Mouse (Mus musculus): ENCODE results near the gene Arhgap9. TPM values are rescaled to one million over a fixed set of nuclear protein-coding genes. Genes with fewer than 3 reads are reported as not detected.

Arhgap9 gene
- 1.8 and 2.5 TPM in 2 replicates for polyA plus RNA-seq (2016; fragmentation: Nextera tagmentation; extraction: Ambion mirVana)

- H3K27ac ChIP-seq: peak within 1 kb of the TSS; percentile 18; the same call in 1 of the 2 replicates
- H3K4me1 ChIP-seq (replicated peaks): peaks cover 14% of the 10 kb centered on the region
- H3K4me3 ChIP-seq: no peak within 1 kb of the TSS
- H3K36me3 ChIP-seq: no peaks in the 10 kb centered on the region
- WGBS: 82% methylated on average over 3 of the region's 3 CpGs
- no peaks in the 10 kb centered on the region for H3K9me3 ChIP-seq
- H3K27me3 ChIP-seq (ENCODE audit: insufficient read depth, poor library complexity, severe bottlenecking): peaks cover 52% of the 10 kb centered on the region
- no peak for DNase-seq (ENCODE audit: low spot score)
Measured at GRCm38 (mm10) chr10:127321621-127322020, at the start of gene Arhgap9. Arhgap9 (plus strand) TSS chr10:127321964.

DNA sequence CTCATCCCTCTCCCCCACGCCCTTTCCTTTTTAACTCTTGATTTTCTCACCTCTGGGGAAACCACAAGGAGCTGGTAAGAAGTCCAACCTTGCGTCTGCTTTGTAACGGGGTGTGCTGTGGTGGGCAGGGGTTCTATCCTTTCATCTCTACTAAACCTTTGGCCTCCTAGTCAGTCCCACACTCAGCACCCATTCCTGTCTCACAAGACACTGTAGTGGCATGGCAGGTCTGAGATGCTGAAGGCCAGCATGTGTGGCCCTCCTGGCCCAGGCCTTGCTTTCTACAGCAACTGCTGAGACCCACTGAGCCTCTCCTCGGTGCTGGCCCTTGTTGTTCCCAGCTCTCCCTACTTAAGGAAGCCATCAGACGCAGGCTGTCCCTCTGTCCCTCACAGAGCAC is 49.4 kb upstream of the Arhgap9 start:
- Histone ChIP-seq H3K4me3 (no peak overlapping the region), H3K4me1 (replicated peaks) (peaks cover 31% of the 10 kb centered on the region), H3K36me3 (peaks cover 92% of the 10 kb centered on the region), H3K9me3 (no peaks in the 10 kb centered on the region), H3K27ac (no peak overlapping the region), H3K27me3 (ENCODE audit: insufficient read depth, poor library complexity, severe bottlenecking) (no peaks in the 10 kb centered on the region)
- DNase-seq (ENCODE audit: low spot score): no peak
- 93% methylated on average over 5 of the region's 5 CpGs for WGBS

DNA sequence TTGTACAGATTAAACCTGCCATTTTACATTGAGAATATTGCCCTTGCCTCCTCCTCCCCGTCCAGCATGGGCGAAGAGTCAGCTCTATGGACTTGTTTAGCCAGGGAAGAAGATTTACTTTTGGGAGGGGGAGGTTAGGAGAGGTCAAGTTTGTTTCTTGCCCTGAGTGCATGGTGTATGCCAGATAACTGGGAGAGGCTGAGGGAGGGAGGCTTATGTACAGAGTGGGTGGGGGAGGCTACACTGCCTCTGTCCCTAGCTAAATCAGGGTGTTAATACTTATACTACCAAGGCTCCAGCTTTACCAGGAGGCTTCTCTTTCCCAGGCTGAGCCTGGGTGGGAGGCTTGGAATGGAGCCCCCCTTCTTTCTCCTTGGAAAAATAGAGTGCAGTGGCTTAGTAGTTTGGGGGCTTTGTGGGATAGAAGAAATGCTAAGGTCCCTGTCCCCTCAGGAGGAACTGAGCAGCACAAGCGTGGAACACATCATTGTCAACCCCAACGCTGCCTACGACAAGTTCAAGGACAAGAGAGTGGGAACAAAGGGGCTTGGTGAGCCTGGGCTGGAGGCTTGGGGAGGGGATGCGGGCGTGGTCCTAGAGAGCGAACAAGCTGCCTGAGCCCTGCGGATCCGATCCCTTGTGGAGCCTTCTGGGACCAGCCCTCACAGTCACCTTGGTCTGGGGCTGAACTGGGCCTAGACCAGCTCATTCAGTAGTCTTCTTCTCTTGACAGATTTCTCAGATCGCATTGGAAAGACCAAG is 47.3 kb upstream of the Arhgap9 start:
- WGBS: 91% methylated on average over 11 of the region's 11 CpGs
- Histone ChIP-seq H3K9me3 (no peaks in the 10 kb centered on the region), H3K36me3 (peaks cover 98% of the 10 kb centered on the region), H3K4me1 (replicated peaks) (peaks cover 13% of the 10 kb centered on the region), H3K27me3 (ENCODE audit: insufficient read depth, poor library complexity, severe bottlenecking) (no peaks in the 10 kb centered on the region), H3K4me3 (no peak overlapping the region), H3K27ac (no peak overlapping the region)
- DNase-seq (ENCODE audit: low spot score): no peak

- 89% methylated on average over 2 of the region's 2 CpGs for WGBS
- Histone ChIP-seq H3K27ac (no peak overlapping the region), H3K9me3 (no peaks in the 10 kb centered on the region), H3K27me3 (ENCODE audit: insufficient read depth, poor library complexity, severe bottlenecking) (no peaks in the 10 kb centered on the region), H3K4me3 (no peak overlapping the region), H3K4me1 (replicated peaks) (peaks cover 9% of the 10 kb centered on the region), H3K36me3 (peaks cover 100% of the 10 kb centered on the region)
- DNase-seq (ENCODE audit: low spot score): no peak
Measured at GRCm38 (mm10) chr10:127279730-127280129, 42.0 kb upstream of the Arhgap9 start.

GRCm38 (mm10) chr10:127281316-127281715 is 40.4 kb upstream of the Arhgap9 start:
- DNase-seq (ENCODE audit: low spot score): no peak
- Histone ChIP-seq H3K4me3 (no peak overlapping the region), H3K27ac (no peak overlapping the region), H3K27me3 (ENCODE audit: insufficient read depth, poor library complexity, severe bottlenecking) (no peaks in the 10 kb centered on the region), H3K4me1 (replicated peaks) (peaks cover 24% of the 10 kb centered on the region), H3K9me3 (no peaks in the 10 kb centered on the region), H3K36me3 (peaks cover 100% of the 10 kb centered on the region)
- 94% methylated on average over 8 of the region's 8 CpGs for WGBS

- Histone ChIP-seq H3K27me3 (ENCODE audit: insufficient read depth, poor library complexity, severe bottlenecking) (no peaks in the 10 kb centered on the region), H3K4me1 (replicated peaks) (peaks cover 38% of the 10 kb centered on the region), H3K27ac (no peak overlapping the region), H3K4me3 (no peak overlapping the region), H3K36me3 (peaks cover 97% of the 10 kb centered on the region), H3K9me3 (no peaks in the 10 kb centered on the region)
- DNase-seq (ENCODE audit: low spot score): no peak
- WGBS: 87% methylated on average over 13 of the region's 13 CpGs
Measured at GRCm38 (mm10) chr10:127282620-127283215, 39.0 kb upstream of the Arhgap9 start.

DNA sequence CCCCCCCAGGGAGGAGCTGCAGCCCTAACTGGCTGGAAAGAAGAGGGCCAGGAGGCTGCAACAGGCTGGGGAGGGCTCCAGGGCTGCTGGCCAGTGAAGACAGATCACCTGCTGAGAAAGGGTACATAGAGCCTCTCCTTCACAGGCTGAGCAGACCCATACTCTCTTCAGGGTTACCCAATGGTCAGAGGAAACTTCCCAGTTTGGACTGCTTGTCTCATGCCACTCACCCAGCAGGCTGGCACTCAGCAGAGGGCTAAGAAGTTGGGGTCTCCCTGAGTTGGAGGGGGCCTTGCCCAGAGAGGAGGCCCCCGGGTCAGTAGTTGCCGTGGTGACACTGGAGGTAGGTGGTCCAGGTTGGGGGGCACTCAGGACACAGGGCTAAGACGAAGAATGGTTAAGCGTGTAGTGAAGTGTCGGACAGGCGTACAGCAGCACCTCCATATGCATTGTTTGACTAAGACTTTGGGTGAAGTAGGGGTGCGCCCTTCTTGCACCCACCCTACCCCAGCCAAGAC is 37.6 kb upstream of the Arhgap9 start:
- no peaks in the 10 kb centered on the region for H3K27me3 ChIP-seq (ENCODE audit: insufficient read depth, poor library complexity, severe bottlenecking)
- 91% methylated on average over 7 of the region's 7 CpGs for WGBS
- H3K36me3 ChIP-seq: peaks cover 82% of the 10 kb centered on the region
- no peak overlapping the region for H3K27ac ChIP-seq
- no peak for DNase-seq (ENCODE audit: low spot score)
- H3K4me1 ChIP-seq (replicated peaks): peaks cover 52% of the 10 kb centered on the region
- no peaks in the 10 kb centered on the region for H3K9me3 ChIP-seq
- no peak overlapping the region for H3K4me3 ChIP-seq

GRCm38 (mm10) chr10:127284724-127285500 is 36.9 kb upstream of the Arhgap9 start:
- Histone ChIP-seq H3K4me1 (replicated peaks) (peaks cover 60% of the 10 kb centered on the region), H3K27me3 (ENCODE audit: insufficient read depth, poor library complexity, severe bottlenecking) (no peaks in the 10 kb centered on the region), H3K4me3 (peak overlapping the region; percentile 89; the same call in 1 of the 2 replicates), H3K9me3 (no peaks in the 10 kb centered on the region), H3K36me3 (peaks cover 75% of the 10 kb centered on the region), H3K27ac (peak overlapping the region; percentile 97)
- 67% methylated on average over 11 of the region's 11 CpGs for WGBS
- no peak for DNase-seq (ENCODE audit: low spot score)

DNA sequence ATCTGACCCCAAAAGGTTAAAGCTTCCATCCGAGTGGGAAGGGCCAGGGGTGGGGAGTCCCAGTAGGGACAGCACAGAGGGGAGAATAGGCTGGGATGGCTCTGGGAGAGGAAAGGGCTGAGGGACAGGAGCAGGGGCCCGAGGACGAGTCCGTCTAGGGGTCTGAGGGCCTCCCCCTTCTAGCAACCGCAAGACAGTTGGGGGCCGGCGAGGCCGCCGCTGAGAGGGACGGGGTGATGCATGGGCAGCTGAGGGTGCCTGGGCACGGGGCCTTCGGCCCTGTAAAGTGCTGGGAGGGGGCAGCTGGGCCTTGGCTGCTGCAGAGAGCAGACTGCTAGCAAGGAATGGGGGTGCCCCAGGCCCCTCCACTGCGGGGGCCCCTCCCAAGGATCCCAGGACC is 36.1 kb upstream of the Arhgap9 start:
- H3K4me3 ChIP-seq: peak overlapping the region; percentile 89
- no peaks in the 10 kb centered on the region for H3K9me3 ChIP-seq
- peaks cover 61% of the 10 kb centered on the region for H3K4me1 ChIP-seq (replicated peaks)
- WGBS: 72% methylated on average over 13 of the region's 13 CpGs
- peaks cover 68% of the 10 kb centered on the region for H3K36me3 ChIP-seq
- H3K27me3 ChIP-seq (ENCODE audit: insufficient read depth, poor library complexity, severe bottlenecking): no peaks in the 10 kb centered on the region
- no peak for DNase-seq (ENCODE audit: low spot score)
- peak overlapping the region; percentile 97 for H3K27ac ChIP-seq

GRCm38 (mm10) chr10:127286194-127286593 is 35.6 kb upstream of the Arhgap9 start:
- Histone ChIP-seq H3K27me3 (ENCODE audit: insufficient read depth, poor library complexity, severe bottlenecking) (no peaks in the 10 kb centered on the region), H3K9me3 (no peaks in the 10 kb centered on the region), H3K4me3 (peak overlapping the region; percentile 89), H3K4me1 (replicated peaks) (peaks cover 64% of the 10 kb centered on the region), H3K27ac (peak overlapping the region; percentile 97), H3K36me3 (peaks cover 62% of the 10 kb centered on the region)
- DNase-seq (ENCODE audit: low spot score): no peak
- WGBS: 78% methylated on average over 7 of the region's 7 CpGs

GRCm38 (mm10) chr10:127286730-127287129 is 35.0 kb upstream of the Arhgap9 start:
- Histone ChIP-seq H3K4me3 (peak overlapping the region; percentile 89), H3K4me1 (replicated peaks) (peaks cover 69% of the 10 kb centered on the region), H3K36me3 (peaks cover 57% of the 10 kb centered on the region), H3K27ac (peak overlapping the region; percentile 97), H3K27me3 (ENCODE audit: insufficient read depth, poor library complexity, severe bottlenecking) (no peaks in the 10 kb centered on the region), H3K9me3 (no peaks in the 10 kb centered on the region)
- no peak for DNase-seq (ENCODE audit: low spot score)
- 63% methylated on average over 7 of the region's 7 CpGs for WGBS

DNA sequence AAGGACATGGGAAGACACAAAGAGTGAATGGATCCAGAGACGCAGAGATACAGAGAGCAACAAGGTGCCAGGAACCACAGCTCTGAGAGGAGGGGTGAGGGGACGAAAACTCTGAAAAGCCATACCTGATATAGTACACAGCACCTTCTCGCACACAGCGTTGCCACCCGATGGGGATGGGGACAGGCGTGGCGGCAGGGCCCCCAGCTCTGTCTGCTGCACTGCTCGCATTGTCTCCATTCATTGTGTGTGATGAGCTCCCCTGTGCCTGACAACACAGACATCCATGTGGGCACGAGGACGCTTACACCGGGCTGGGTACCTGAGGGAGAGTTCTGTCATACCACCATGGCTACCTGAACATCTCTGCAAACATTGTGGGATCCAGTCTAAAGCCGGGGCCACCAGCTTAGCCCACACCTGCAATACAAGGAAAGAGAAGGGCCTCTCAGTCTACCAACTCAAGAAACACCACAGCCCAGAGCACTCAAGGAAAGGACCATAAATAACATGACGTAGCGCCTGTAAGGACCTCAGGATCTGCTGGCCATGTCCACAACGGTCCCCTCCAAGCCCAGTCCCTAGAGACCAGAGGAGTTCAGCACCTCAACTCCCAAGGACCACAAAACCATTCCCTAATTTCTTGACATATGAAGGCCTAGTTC is 34.4 kb upstream of the Arhgap9 start:
- Histone ChIP-seq H3K4me1 (replicated peaks) (peaks cover 76% of the 10 kb centered on the region), H3K27me3 (ENCODE audit: insufficient read depth, poor library complexity, severe bottlenecking) (no peaks in the 10 kb centered on the region), H3K36me3 (peaks cover 54% of the 10 kb centered on the region), H3K9me3 (no peaks in the 10 kb centered on the region), H3K4me3 (peak overlapping the region; percentile 89), H3K27ac (peak overlapping the region; percentile 97)
- no peak for DNase-seq (ENCODE audit: low spot score)
- 76% methylated on average over 15 of the region's 15 CpGs for WGBS
